Mouse (Mus musculus) lung, postnatal 10 days (tissue): ENCODE measurements around the gene Herc4.

ENCODE experiments used
- DNase-seq: peaks from one replicate; pipeline ENCODE4 v3.0.0; 2021

Herc4 gene

DNA sequence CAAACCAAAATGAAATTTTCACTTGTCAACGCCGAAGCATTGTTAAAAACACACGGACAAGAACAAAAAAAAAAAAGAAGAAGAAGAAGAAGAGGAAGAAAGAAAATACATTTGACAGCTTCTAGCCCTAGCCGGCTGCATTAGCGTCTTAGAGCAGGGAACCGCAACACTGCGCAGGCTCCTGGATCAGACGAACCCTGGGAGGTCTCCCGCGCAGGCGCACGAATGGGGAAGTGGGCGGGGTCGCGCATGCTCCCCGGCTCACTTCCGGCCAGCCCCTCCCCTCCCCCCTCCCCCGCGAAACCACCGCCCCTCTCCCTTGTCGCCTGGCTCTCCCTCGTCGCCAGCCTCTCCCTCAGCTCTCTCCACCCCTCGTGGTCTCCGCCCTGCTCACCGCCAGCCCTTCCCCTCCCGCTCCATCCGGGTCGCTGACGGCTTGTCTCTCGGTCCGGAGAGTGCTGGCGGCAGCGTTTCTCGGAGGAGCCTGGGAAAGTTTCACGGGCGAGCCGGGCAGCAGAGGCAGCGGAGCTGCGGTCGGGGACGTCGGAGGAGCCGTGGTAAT is at the start of gene Herc4:
Gene Herc4, plus strand, starts transcription at position 318 of the 562 bp plus-strand sequence.
- DNase-seq = peak; percentile 98

- DNase-seq = no peak
These were observed 44.6 kb upstream of the Herc4 start for GRCm38 (mm10) chr10:63199008-63199407.

GRCm38 (mm10) chr10:63201534-63201933 is 42.1 kb upstream of the Herc4 start:
- no peak for DNase-seq

DNA sequence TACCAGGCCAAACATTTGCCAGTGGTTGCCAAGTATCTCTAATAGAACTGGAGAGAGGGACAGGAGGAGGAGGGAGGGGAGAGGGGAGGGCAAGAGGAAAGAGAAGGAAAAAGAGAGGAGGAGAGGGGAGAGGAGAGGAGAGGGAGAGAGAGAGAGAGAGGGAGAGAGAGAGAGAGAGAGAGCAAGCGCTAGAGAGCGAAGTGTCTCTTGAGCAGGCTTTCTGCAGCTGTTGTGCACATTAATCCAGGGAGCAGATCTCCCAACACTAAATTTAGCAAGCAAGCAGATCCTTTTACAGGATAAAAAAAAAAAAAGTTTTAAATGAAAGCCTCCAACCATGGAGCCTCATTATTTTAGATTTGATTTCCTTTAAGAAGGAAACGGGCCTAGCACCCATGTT is 40.6 kb upstream of the Herc4 start:
- no peak for DNase-seq

- no peak for DNase-seq
These were observed 39.9 kb upstream of the Herc4 start, which contains the start of gene Mypn for GRCm38 (mm10) chr10:63203728-63204127. Gene Mypn, minus strand, starts transcription at chr10:63203952.

DNA sequence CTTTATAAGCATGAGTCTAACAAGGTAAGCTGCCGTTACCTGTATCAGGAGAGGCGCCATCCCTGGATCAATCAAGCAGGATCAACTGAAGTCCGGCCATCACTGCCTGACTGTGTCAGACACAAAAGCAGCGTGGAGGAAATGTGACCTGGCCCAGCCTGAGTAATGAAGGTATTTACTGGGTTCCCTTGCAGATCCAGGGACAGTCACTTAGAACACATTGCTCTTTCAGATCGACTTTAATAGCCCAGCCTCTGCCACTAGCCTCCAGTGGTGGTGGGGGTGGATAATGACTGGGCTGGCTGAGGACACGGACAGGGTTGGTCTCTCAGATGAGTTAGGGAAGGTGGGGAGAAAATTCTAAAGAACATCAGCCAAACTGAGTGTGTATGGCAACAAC is 34.7 kb upstream of the Herc4 start:
- DNase-seq = no peak

DNA sequence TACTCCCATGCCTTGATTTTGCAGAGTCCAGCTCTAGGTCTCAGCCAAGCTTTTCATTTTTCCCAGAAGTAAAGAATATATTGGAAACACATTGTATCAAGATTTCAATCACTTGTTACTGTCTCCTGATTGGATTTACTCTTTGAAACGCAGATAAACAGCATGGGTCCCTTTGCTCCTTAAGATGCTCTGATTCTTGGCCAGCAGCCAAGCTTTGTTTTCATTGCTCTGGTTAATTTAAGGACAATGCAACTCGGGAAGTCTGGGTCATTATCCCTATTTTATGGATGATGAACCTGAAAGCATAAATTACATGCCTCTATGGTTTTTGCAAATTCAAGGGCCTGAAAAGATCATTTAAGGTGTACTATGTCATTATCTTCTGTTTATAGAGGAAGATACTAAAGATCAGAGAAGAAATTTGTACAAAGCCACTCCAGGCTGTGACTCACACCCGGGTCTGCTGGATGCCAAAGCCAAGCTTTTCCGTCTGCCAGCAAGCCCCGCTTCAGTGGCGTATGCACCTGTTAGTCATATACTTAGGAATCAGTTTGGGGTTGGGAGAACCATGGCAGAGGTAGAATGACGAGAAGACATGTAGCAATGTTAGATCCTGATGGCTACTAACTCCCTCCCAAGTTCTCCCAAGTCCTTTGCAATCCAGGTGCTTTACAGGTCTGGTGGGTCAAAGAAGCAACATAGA is 22.4 kb upstream of the Herc4 start:
- peak; percentile 44 for DNase-seq

GRCm38 (mm10) chr10:63224341-63224740 is 19.3 kb upstream of the Herc4 start:
- DNase-seq = no peak

- no peak for DNase-seq
These were observed 13.3 kb upstream of the Herc4 start for GRCm38 (mm10) chr10:63230266-63230665.

GRCm38 (mm10) chr10:63230854-63231253 is 12.8 kb upstream of the Herc4 start:
- no peak for DNase-seq

- no peak for DNase-seq
These were observed 12.0 kb upstream of the Herc4 start for GRCm38 (mm10) chr10:63231630-63232029.

GRCm38 (mm10) chr10:63234133-63234532 is 9.5 kb upstream of the Herc4 start:
- DNase-seq = no peak

DNA sequence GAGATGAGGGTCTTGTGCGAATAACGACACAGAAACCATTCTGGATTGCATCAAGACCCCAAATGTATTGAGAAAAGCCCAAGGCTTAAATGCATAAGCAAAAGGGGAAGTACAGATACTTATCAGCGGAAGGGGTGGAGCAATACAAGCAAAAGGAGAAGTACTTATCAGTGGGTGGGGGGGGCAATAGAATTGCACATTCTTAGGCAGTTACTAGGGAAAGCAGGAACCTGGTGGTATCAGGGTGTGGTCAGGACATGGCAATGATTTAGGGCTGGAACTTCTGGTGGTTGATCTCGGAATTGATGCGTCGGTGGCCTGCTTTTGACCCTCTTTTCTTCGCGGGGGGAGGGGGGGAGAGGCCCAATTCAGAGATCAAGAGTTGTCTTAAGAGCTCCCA is 7.7 kb upstream of the Herc4 start:
- no peak for DNase-seq

DNA sequence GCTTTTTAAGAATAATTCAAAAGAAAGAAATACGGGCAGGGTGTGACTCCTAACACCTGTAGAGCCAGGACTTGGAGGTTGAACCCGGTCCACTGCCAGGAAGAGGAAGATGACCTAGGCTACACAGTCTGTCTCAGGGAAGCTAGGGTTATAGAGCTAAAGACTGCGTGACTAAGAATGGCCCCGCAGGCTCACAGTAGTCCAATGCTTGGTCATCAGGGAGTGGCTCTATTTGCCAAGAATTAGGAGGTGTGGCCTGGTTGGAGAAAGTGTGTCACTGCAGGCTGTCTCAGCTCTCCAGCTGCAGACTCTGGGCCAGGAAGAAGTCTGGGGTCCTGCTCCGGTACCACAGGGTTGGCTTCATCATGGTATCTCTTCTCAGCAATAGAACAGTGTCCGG is 6.9 kb upstream of the Herc4 start:
- DNase-seq = no peak

DNA sequence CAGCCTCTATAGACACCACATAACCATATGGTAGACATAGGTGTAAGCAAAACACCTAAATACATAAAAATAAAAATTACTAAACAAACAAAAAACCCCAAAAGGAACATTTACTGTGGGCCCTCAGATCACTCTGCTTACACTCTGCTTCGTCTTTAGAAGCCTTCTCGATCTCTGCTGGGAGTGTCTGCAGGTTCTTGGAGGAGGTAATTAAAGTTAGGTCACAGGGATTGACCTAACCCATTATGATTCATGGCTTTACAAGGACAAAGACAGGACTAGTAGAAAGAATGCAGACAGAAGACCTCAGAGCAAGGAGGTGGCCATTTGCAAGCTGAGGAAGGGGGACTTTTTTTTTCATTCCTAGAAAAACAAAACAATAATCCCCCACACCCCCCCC is 6.4 kb upstream of the Herc4 start:
- DNase-seq = no peak

DNA sequence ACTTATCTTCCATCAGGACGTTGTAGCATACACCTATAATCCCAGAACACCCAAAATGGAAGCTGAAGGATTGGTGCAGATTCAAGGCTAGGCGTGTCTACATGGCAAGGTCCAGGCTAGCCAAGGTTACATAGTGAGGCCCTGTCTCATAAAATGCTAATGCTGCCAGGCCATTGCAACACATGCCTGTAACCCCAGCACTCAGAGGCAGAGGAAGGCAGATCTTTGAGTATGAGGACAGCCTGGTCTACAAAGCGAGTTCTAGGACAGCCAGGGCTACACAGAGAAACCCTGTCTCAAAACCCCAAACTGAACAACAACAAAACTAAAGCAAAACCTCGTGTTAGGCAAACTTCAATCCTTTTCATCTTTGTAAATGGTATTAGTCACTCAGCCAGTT is 5.5 kb upstream of the Herc4 start:
- DNase-seq = no peak

DNA sequence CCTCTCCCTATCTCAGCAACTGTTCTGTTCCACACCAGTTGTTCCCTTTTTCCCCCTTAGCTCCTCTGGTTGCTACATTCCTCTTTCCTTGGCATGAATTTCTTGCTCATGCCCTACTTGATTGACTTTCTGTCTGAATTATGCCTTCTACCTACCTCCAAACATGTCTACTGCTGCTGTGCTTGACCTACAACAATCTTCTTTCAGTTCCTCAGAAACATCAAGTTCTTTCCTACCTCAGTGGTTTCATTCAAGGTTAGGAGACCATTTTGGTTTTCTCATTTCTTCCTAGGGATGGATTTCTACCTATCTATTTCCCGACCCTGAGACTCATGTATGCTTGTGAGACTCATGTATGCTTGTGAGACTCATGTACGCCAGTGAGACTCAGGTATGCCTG is 3.8 kb upstream of the Herc4 start:
- DNase-seq = no peak

DNA sequence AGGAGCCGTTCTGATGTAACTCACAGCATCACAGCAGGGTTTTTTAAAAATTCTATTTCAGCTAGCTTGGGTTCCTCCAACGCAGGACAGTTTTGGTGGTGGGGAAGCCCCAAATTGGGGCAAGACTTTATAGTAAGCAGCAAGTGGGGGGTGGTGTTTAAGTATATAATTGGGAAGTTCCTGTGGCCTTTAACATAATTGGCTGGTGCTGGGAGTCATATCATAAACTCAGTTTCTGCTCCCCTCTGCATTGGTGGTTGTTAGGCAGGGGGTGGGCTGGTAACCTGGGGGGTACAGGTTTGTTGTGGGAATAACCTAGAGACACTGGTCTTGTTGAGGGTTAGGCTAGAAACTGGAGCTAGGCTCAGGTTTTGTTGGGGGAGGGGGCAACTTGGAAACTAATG is 2.7 kb upstream of the Herc4 start:
- DNase-seq = no peak

GRCm38 (mm10) chr10:63242798-63243435 is 693 bp upstream of the Herc4 start:
- no peak for DNase-seq

DNA sequence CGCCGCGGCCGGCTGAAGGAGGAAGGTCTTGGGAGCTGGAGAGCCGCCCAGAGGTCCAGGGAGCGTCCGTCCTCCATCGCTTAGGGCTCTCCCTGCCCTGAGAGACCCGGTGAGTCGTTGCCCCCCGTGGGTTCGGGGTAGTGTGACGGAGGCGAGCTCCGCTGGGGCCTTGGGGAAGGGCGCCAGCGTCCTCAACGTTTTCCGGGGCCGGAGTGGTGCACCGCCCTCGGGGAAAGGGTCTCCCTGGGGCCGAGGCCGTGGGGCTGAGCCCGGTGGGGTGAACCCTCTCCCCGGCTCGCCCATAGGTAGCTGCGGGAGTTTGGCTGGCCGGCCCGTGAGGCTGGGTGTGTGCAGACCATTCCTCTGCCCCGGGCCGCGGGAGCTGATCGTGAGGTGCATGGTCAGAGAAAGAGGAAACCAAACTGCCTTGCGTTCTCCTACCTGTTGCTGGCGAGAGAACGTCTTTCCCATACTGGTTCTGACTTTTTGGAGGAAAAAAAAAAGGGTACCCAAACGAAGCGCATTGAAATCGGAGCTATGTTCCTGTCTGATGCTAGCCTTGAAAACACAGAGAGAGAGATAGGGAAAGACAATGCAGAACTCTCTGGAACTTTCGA is 553 bp downstream of the Herc4 start:
- DNase-seq = no peak

- DNase-seq = peak; percentile 71
These were observed 1.1 kb downstream of the Herc4 start for GRCm38 (mm10) chr10:63244746-63245145.

- no peak for DNase-seq
These were observed 2.2 kb downstream of the Herc4 start for GRCm38 (mm10) chr10:63245846-63246245.

- DNase-seq = no peak
These were observed 3.8 kb downstream of the Herc4 start for GRCm38 (mm10) chr10:63247457-63247856.

- DNase-seq = no peak
These were observed 4.8 kb downstream of the Herc4 start for GRCm38 (mm10) chr10:63248421-63248820.
